Mouse (Mus musculus): ENCODE measurements at regions not wholly inside any gene's neighbourhood (a gene's known extent, or its start where the extent isn't known, plus 50 kb on each side); places are given as distances from the start of the nearest gene placed in this dataset.
"Not testable (repeated sequence)": the region's sequence is repeated elsewhere in the genome, so short reads cannot be mapped to it uniquely, and the experiment has no call there.

- in situ Hi-C loops (cut with MseI, MboI), result loop anchor here in 1 of 2 experiments (10.0 to 25.0 kb wide), 2 partner anchors 292 to 690 kb away; no protein-coding TSS in a partner anchor
These were observed 189.2 kb upstream of the Rapgef5 start for GRCm38 (mm10) chr12:117327086-117327485.

- in situ Hi-C loops (cut with MseI, MboI), result loop anchor here (10.0 to 25.0 kb wide), 2 partner anchors 286 to 693 kb away; no protein-coding TSS in a partner anchor
These were observed 185.9 kb upstream of the Rapgef5 start for GRCm38 (mm10) chr12:117330418-117330817.

GRCm38 (mm10) chr12:117336856-117337255 lies 179.4 kb upstream of the Rapgef5 start:
- in situ Hi-C loops (cut with MseI, MboI), result loop anchor here (10.0 to 25.0 kb wide), 2 partner anchors 292 to 700 kb away; no protein-coding TSS in a partner anchor

GRCm38 (mm10) chr12:117342321-117342720 lies 174.0 kb upstream of the Rapgef5 start:
- in situ Hi-C loops (cut with MseI, MboI), result loop anchor here in 1 of 2 experiments (25.0 kb wide), 1 partner anchor 705 kb away; no protein-coding TSS in a partner anchor

- in situ Hi-C loops (cut with MseI, MboI), result loop anchor here in 1 of 2 experiments (25.0 kb wide), 1 partner anchor 706 kb away; no protein-coding TSS in a partner anchor
These were observed 173.2 kb upstream of the Rapgef5 start for GRCm38 (mm10) chr12:117343121-117343520.

GRCm38 (mm10) chr12:117343605-117344004 lies 172.7 kb upstream of the Rapgef5 start:
- in situ Hi-C loops (cut with MseI, MboI), result loop anchor here in 1 of 2 experiments (25.0 kb wide), 1 partner anchor 706 kb away; no protein-coding TSS in a partner anchor

- in situ Hi-C loops (cut with MseI, MboI), result loop anchor here in 1 of 2 experiments (25.0 kb wide), 1 partner anchor 707 kb away; no protein-coding TSS in a partner anchor
These were observed 171.8 kb upstream of the Rapgef5 start for GRCm38 (mm10) chr12:117344266-117345087.

- in situ Hi-C loops (cut with MseI, MboI), result loop anchor here in 1 of 2 experiments (25.0 kb wide), 1 partner anchor 708 kb away; no protein-coding TSS in a partner anchor
These were observed 170.9 kb upstream of the Rapgef5 start for GRCm38 (mm10) chr12:117345088-117345977.

- in situ Hi-C loops (cut with MseI, MboI), result loop anchor here in 1 of 2 experiments (25.0 kb wide), 1 partner anchor 709 kb away; no protein-coding TSS in a partner anchor
These were observed 170.2 kb upstream of the Rapgef5 start for GRCm38 (mm10) chr12:117346091-117346490.

GRCm38 (mm10) chr12:117347135-117347534 lies 169.1 kb upstream of the Rapgef5 start:
- in situ Hi-C loops (cut with MseI, MboI), result loop anchor here in 1 of 2 experiments (25.0 kb wide), 1 partner anchor 710 kb away; no protein-coding TSS in a partner anchor

GRCm38 (mm10) chr12:117348516-117348915 lies 167.8 kb upstream of the Rapgef5 start:
- in situ Hi-C loops (cut with MseI, MboI), result loop anchor here in 1 of 2 experiments (25.0 kb wide), 1 partner anchor 711 kb away; no protein-coding TSS in a partner anchor

- in situ Hi-C loops (cut with MseI, MboI), result loop anchor here (10.0 kb wide), 2 partner anchors 317 to 697 kb away; no protein-coding TSS in a partner anchor
These were observed 164.4 kb upstream of the Rapgef5 start for GRCm38 (mm10) chr12:117351900-117352299.

GRCm38 (mm10) chr12:117352511-117352910 lies 163.8 kb upstream of the Rapgef5 start:
- in situ Hi-C loops (cut with MseI, MboI), result loop anchor here (10.0 kb wide), 2 partner anchors 318 to 698 kb away; no protein-coding TSS in a partner anchor

- in situ Hi-C loops (cut with MseI, MboI), result loop anchor here (10.0 kb wide), 2 partner anchors 318 to 698 kb away; no protein-coding TSS in a partner anchor
These were observed 163.3 kb upstream of the Rapgef5 start for GRCm38 (mm10) chr12:117352938-117353337.

- in situ Hi-C loops (cut with MseI, MboI), result loop anchor here (10.0 kb wide), 2 partner anchors 323 to 703 kb away; no protein-coding TSS in a partner anchor
These were observed 158.5 kb upstream of the Rapgef5 start for GRCm38 (mm10) chr12:117357811-117358210.

GRCm38 (mm10) chr12:117358891-117359290 lies 157.4 kb upstream of the Rapgef5 start:
- in situ Hi-C loops (cut with MseI, MboI), result loop anchor here (10.0 kb wide), 2 partner anchors 324 to 704 kb away; no protein-coding TSS in a partner anchor

GRCm38 (mm10) chr12:117360215-117360614 lies 156.1 kb upstream of the Rapgef5 start:
- in situ Hi-C loops (cut with MseI, MboI), result no loop called here

- in situ Hi-C loops (cut with MseI, MboI), result no loop called here
These were observed 154.5 kb upstream of the Rapgef5 start for GRCm38 (mm10) chr12:117361826-117362225.

- in situ Hi-C loops (cut with MseI, MboI), result not testable (repeated sequence)
These were observed 152.8 kb upstream of the Rapgef5 start for GRCm38 (mm10) chr12:117363457-117363856.

- in situ Hi-C loops (cut with MseI, MboI), result no loop called here
These were observed 151.1 kb upstream of the Rapgef5 start for GRCm38 (mm10) chr12:117365181-117365580.

- in situ Hi-C loops (cut with MseI, MboI), result no loop called here
These were observed 150.4 kb upstream of the Rapgef5 start for GRCm38 (mm10) chr12:117365876-117366275.

Data from mouse trophoblast stem cell (cell line).